Mouse (Mus musculus) thymus, postnatal 36 days (tissue): ENCODE results near the gene Slc16a7.

Source experiments
- DNase-seq, 2 experiments: peaks; one replicate each; pipeline ENCODE4 v3.0.0; 2022; ENCODE audit warnings: mixed read lengths in 2 of 2

Slc16a7 gene

GRCm38 (mm10) chr10:125388876-125389786, at the start of gene Slc16a7:
Gene Slc16a7 (minus strand): TSS chr10:125389465.
- peak; percentile 49 to 63 for DNase-seq

GRCm38 (mm10) chr10:125418795-125419194, 29.5 kb upstream of the Slc16a7 start:
- no peak for DNase-seq

GRCm38 (mm10) chr10:125399796-125400195, 10.5 kb upstream of the Slc16a7 start:
- no peak for DNase-seq

GRCm38 (mm10) chr10:125390011-125390410, 746 bp upstream of the Slc16a7 start:
- no peak for DNase-seq

- DNase-seq = peak in 1 of 2 experiments; percentile 4
Measured at GRCm38 (mm10) chr10:125388481-125388875, 787 bp downstream of the Slc16a7 start.

GRCm38 (mm10) chr10:125387782-125388415, 1.4 kb downstream of the Slc16a7 start:
- DNase-seq = no peak

GRCm38 (mm10) chr10:125375526-125375925, 13.7 kb downstream of the Slc16a7 start:
- DNase-seq = no peak

GRCm38 (mm10) chr10:125372666-125373065, 16.6 kb downstream of the Slc16a7 start:
- no peak for DNase-seq

GRCm38 (mm10) chr10:125371451-125371850, 17.8 kb downstream of the Slc16a7 start:
- DNase-seq = no peak

GRCm38 (mm10) chr10:125370037-125370610, 19.1 kb downstream of the Slc16a7 start:
- no peak for DNase-seq

GRCm38 (mm10) chr10:125358479-125358878, 30.8 kb downstream of the Slc16a7 start:
- no peak for DNase-seq

- DNase-seq = no peak
Measured at GRCm38 (mm10) chr10:125352805-125353204, 36.5 kb downstream of the Slc16a7 start.

GRCm38 (mm10) chr10:125348171-125348570, 41.1 kb downstream of the Slc16a7 start:
- no peak for DNase-seq

GRCm38 (mm10) chr10:125347149-125347548, 42.1 kb downstream of the Slc16a7 start:
- DNase-seq = no peak

GRCm38 (mm10) chr10:125346364-125346763, 42.9 kb downstream of the Slc16a7 start:
- DNase-seq = no peak

- no peak for DNase-seq
Measured at GRCm38 (mm10) chr10:125345583-125345982, 43.7 kb downstream of the Slc16a7 start.

GRCm38 (mm10) chr10:125342204-125342603, 47.1 kb downstream of the Slc16a7 start:
- no peak for DNase-seq

- DNase-seq = no peak
Measured at GRCm38 (mm10) chr10:125333799-125334198, 55.5 kb downstream of the Slc16a7 start.

GRCm38 (mm10) chr10:125331334-125331733, 57.9 kb downstream of the Slc16a7 start:
- no peak for DNase-seq

GRCm38 (mm10) chr10:125328331-125329063, 60.8 kb downstream of the Slc16a7 start:
- no peak for DNase-seq

GRCm38 (mm10) chr10:125324871-125325565, 64.2 kb downstream of the Slc16a7 start:
- no peak for DNase-seq

GRCm38 (mm10) chr10:125324149-125324834, 65.0 kb downstream of the Slc16a7 start:
- DNase-seq = no peak
